Mouse (Mus musculus) CH12.LX (cell line): Measurements from ENCODE around the gene Fam69b. TPM values are rescaled to one million over a fixed set of nuclear protein-coding genes. Genes with fewer than 3 reads are reported as not detected.

ENCODE experiments used
- DNase-seq: peaks from one replicate; pipeline ENCODE4 v3.0.0-alpha.2; 2013; ENCODE audit errors: extremely low read depth
- H3K27ac ChIP-seq: 2 replicates; pipeline ENCODE4 v1.5.1; 2012; ENCODE audit warnings: low read depth, mild to moderate bottlenecking, control low read depth, moderate library complexity; ENCODE audit not compliant: insufficient read depth
- H3K27me3 ChIP-seq: replicated peaks from 2 replicates; pipeline ENCODE3; 2012; ENCODE audit warnings: inconsistent platforms
- H3K36me3 ChIP-seq, 2 experiments: replicated peaks in 1 of 2; 2 replicates each; pipeline versions ENCODE3 to v1.6.1; 2012; ENCODE audit warnings: inconsistent platforms in 1 of 2, low read length in 1 of 2, mild to moderate bottlenecking in 1 of 2, mixed read lengths in 1 of 2, moderate library complexity in 1 of 2; ENCODE audit not compliant: control insufficient read depth in 1 of 2, insufficient read depth in 1 of 2
- H3K4me1 ChIP-seq, 2 experiments: 2 replicates each; pipeline ENCODE4 v1.6.1; 2012; ENCODE audit warnings: inconsistent platforms in 1 of 2, moderate library complexity in 1 of 2; ENCODE audit not compliant: insufficient read depth in 2 of 2, control insufficient read depth in 1 of 2
- H3K4me2 ChIP-seq: 2 replicates; pipeline ENCODE4 v1.6.1; 2012; ENCODE audit warnings: low read depth, mild to moderate bottlenecking, control low read depth; ENCODE audit not compliant: poor library complexity, insufficient read depth, severe bottlenecking
- H3K4me3 ChIP-seq, 3 experiments: fragments of 150-350 bp in 1 of 3; sonication (generic) in 1 of 3; replicated peaks in 1 of 3; 2 replicates each; pipeline versions ENCODE3 to v1.5.1; 2011 to 2012; ENCODE audit warnings: low read depth in 2 of 3, low read length in 2 of 3, mild to moderate bottlenecking in 2 of 3, moderate library complexity in 2 of 3, control low read depth in 1 of 3, improper control_type of control experiment in 1 of 3, inconsistent platforms in 1 of 3, mixed read lengths in 1 of 3; ENCODE audit not compliant: poor library complexity in 1 of 3
- H3K79me2 ChIP-seq: replicated peaks from 2 replicates; pipeline ENCODE4 v1.6.1; 2012; ENCODE audit warnings: mild to moderate bottlenecking, moderate library complexity; ENCODE audit not compliant: control insufficient read depth, poor library complexity, insufficient read depth, severe bottlenecking; ENCODE audit errors: extremely low read depth
- H3K9ac ChIP-seq: 2 replicates; pipeline ENCODE4 v1.6.1; 2012; ENCODE audit warnings: low read depth, mild to moderate bottlenecking, control low read depth, moderate library complexity; ENCODE audit not compliant: insufficient read depth
- H3K9me3 ChIP-seq: replicated peaks from 2 replicates; pipeline ENCODE3; 2012; ENCODE audit warnings: low read length, inconsistent platforms, mixed read lengths
- CTCF ChIP-seq, 2 experiments: IDR thresholded peaks in 1 of 2; conservative IDR thresholded peaks in 1 of 2; 2 replicates each; pipeline ENCODE4 v1.5.1; 2011 to 2012; ENCODE audit warnings: low read depth in 2 of 2, low read length in 2 of 2, improper control_type of control experiment in 1 of 2, inconsistent platforms in 1 of 2, mild to moderate bottlenecking in 1 of 2, moderate library complexity in 1 of 2
- ELF1 ChIP-seq: IDR thresholded peaks from 2 replicates; pipeline ENCODE4 v1.6.1; 2014; ENCODE audit warnings: low read depth, mild to moderate bottlenecking, inconsistent platforms, low read length, improper control_type of control experiment
- GABPA ChIP-seq: IDR thresholded peaks from 2 replicates; pipeline ENCODE4 v1.6.1; 2012; ENCODE audit warnings: low read depth, low read length, improper control_type of control experiment, inconsistent platforms; ENCODE audit not compliant: insufficient replicate concordance
- JUND ChIP-seq: conservative IDR thresholded peaks from 2 replicates; pipeline ENCODE4 v1.6.1; 2011; ENCODE audit warnings: low read depth, low read length, improper control_type of control experiment
- MEF2A ChIP-seq: IDR thresholded peaks from 2 replicates; pipeline ENCODE4 v1.6.1; 2014; ENCODE audit warnings: low read depth, mild to moderate bottlenecking, inconsistent platforms, low read length, improper control_type of control experiment, borderline replicate concordance
- PAX5 ChIP-seq: IDR thresholded peaks from 2 replicates; pipeline ENCODE4 v1.6.1; 2012; ENCODE audit warnings: low read length, inconsistent platforms, mixed read lengths
- RAD21 ChIP-seq: IDR thresholded peaks from 2 replicates; pipeline ENCODE4 v1.6.1; 2011; ENCODE audit warnings: low read depth, mild to moderate bottlenecking, low read length, improper control_type of control experiment, moderate library complexity
- dilution Hi-C: fragments of 300-500 bp; cut with MboI; formaldehyde crosslinking; loops from 2 replicates; pipeline ENCODE4 v1.14.3; 2020; ENCODE audit warnings: low sequenced_read_pairs; ENCODE audit not compliant: extremely low pct_unique_long_range_greater_than_20kb, extremely low pct_ligation_motif_present
- in situ Hi-C: fragments of 300-500 bp; cut with MboI; formaldehyde crosslinking; loops from 3 replicates; pipeline ENCODE4 v1.14.3; 2019; ENCODE audit warnings: low sequenced_read_pairs, low pct_ligation_motif_present, low pct_unique_long_range_greater_than_20kb, mixed read lengths
- polyA plus RNA-seq: library from polyadenylated mRNA; unstranded; fragments of >175 nt; gene quantifications from 2 replicates; pipeline ENCODE4 v1.2.1, GENCODE M21; 2012; ENCODE audit warnings: low read depth; ENCODE audit not compliant: insufficient read length
- total RNA-seq, 2 experiments: library from RNA; depleted of rRNA; stranded (reverse); fragments of 300-350 nt in 1 of 2; fragments of >200 nt in 1 of 2; gene quantifications; 2 replicates each; pipeline ENCODE4 v1.2.3; 2012 to 2014

The Fam69b gene
- total and polyA plus RNA-seq, 3 experiments = 0.16 to 1.2 TPM; not detected in 1

DNA sequence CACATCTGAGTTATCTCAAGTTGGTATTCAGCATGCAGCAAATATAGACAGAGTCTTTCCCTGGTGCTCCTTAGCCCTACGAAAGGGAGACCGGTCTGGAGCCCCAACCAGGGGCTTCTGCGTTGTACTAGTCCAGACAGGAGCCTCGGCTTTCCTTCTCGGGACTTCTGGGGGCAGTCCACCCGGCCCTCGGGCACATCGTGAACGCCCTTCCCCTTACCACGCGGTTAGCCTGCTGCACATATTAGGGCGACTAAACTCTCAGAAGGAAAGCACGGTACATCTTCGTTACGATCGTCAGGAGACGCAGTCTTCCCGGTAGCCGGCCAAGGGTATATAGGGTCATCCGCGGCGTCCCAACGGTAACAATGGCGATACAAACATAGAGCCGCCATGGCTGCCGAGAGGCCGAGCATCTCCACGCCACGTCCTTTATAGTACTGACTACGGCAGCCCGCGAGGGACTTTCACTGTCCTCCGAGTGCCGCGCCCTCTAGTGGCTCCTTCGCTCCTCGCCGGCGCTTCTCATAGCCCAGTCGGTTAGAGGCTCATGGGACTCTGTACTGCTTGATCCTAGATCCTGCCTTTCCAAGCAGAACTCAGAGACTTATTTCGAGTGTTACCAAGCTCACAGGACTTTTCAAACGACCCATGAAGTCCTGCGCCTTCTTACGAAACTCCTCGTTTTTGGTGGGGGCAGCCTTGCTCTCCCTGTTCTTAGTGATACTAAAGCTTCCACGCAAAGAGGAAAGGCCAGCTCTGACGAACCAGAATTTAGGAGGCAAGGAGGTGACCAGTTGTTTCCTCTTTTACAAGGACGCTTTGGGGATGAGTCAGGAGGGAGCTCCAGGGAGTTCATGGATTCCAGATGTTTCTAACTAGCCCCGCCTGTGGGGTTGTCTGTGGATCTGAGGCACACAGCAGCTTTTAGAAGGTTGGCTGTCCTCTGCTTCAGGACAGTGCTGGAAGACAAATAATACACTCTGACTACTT is 11.9 kb downstream of the Fam69b start (continued):
- TF ChIP-seq GABPA = no peak

GRCm38 (mm10) chr2:26641006-26641647 is 12.9 kb downstream of the Fam69b start:
- Histone ChIP-seq H3K4me2 (no peak overlapping the region), H3K4me1 (peaks cover 6 to 31% of the 10 kb centered on the region in 2 experiments), H3K36me3 (peaks cover 18 to 29% of the 10 kb centered on the region in 2 experiments), H3K79me2 (peaks cover 29% of the 10 kb centered on the region), H3K4me3 (no peak overlapping the region), H3K9me3 (no peaks in the 10 kb centered on the region), H3K9ac (no peak overlapping the region), H3K27ac (no peak overlapping the region), H3K27me3 (peaks cover 2% of the 10 kb centered on the region)
- dilution Hi-C loops (no loop called here), in situ Hi-C loops (loop anchor here (5.0 kb wide), 1 partner anchor 396 kb away; no protein-coding TSS in a partner anchor)
- DNase-seq = no peak
- no peak for TF ChIP-seq PAX5
- no peak for TF ChIP-seq MEF2A
- no peak for TF ChIP-seq JUND

DNA sequence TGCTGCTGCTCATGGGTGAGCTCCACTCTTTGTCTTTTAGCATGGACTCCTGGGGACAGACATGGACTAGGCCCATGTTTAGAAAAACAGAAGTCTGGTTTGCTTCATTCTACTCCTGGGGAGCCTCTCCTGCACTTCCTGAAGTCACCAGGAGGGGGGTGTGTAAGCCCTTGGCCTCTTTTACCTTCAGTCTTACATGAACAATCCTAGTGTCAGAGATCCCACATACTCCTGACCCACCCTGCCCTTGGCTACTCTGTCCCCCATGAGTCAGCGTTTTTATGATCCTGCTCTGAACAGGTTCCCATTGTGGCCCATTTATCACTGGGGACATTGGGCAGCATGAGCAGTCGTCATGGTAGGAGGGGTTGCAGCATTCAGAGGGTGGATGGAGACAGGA is 15.7 kb downstream of the Fam69b start:
- in situ Hi-C loops = loop anchor here (5.0 kb wide), 1 partner anchor 393 kb away; no protein-coding TSS in a partner anchor
- Histone ChIP-seq H3K79me2 (peaks cover 11% of the 10 kb centered on the region), H3K27me3 (peaks cover 2% of the 10 kb centered on the region), H3K4me2 (no peak overlapping the region), H3K9ac (no peak overlapping the region), H3K9me3 (no peaks in the 10 kb centered on the region), H3K4me3 (no peak overlapping the region), H3K4me1 (peaks cover 0 to 10% of the 10 kb centered on the region in 2 experiments; a peak in 2 of 4 replicates), H3K27ac (no peak overlapping the region), H3K36me3 (peaks cover 0 to 2% of the 10 kb centered on the region in 2 experiments)
- peak; percentile 64 for DNase-seq
- dilution Hi-C loops = no loop called here
- no peak for TF ChIP-seq PAX5
- TF ChIP-seq RAD21 = peak; percentile 24
- 0 out of 2 replicates have a peak, but pooled peaks have one; percentile 22 for TF ChIP-seq ELF1
- peak; percentile 65 to 81 for TF ChIP-seq CTCF (conservative IDR thresholded peaks at IDR 0.05 in 1 of 2, IDR thresholded peaks at IDR 0.05 in 1 of 2; ENCODE audit: low read depth in 2 of 2, low read length in 2 of 2)
